Comparison of ENCODE assay signal across 21 mouse cellular contexts in genomic region chr7:84191476-84191875, GRCm38 (mm10). TPM values are rescaled to one million over a fixed set of nuclear protein-coding genes. Genes with fewer than 3 reads are reported as not detected.
DNase-seq lines count a peak whose midpoint lies in the region; TF ChIP-seq lines count a peak whose summit lies in the region.
"Had no signal": no experiment of that assay in that cellular context is flagged by ENCODE, and none has a peak within 500 bp of the region (broad histone marks: within the 10 kb centered on the region; RNA-seq: fewer than 3 reads in every experiment).

No protein-coding gene starts in this region.

- H3K4me1 ChIP-seq in heart, adult 2 months (ENCODE audit: control insufficient read depth, insufficient read depth, low read length) = no peaks in the 10 kb centered on the region
- H3K4me1 ChIP-seq: embryonic facial prominence, embryonic 10.5 days; embryonic facial prominence, embryonic 12.5 days; forebrain, embryonic 10.5 days; forebrain, embryonic 12.5 days had no signal

- H3K9ac ChIP-seq in heart, adult 2 months (ENCODE audit: low read depth, low read length) = no peak overlapping the region
- H3K9ac ChIP-seq: embryonic facial prominence, embryonic 12.5 days; forebrain, embryonic 12.5 days had no signal

- H3K27ac ChIP-seq in heart, adult 2 months = no peak overlapping the region
- H3K27ac ChIP-seq: embryonic facial prominence, embryonic 10.5 days; embryonic facial prominence, embryonic 12.5 days; forebrain, embryonic 10.5 days; forebrain, embryonic 12.5 days had no signal

- no peak for TF ChIP-seq POLR2A in heart, adult 2 months (IDR thresholded peaks at IDR 0.05; ENCODE audit: insufficient read depth, low read depth, low read length)

- WGBS in heart, adult 2 months = 77% methylated on average over 2 of the region's 2 CpGs

- no peak for TF ChIP-seq CTCF in heart, adult 2 months (IDR thresholded peaks at IDR 0.05)

- H3K79me2 ChIP-seq in heart, adult 2 months (replicated peaks; ENCODE audit: control insufficient read depth, insufficient read depth, low read length) = no peaks in the 10 kb centered on the region

- intact Hi-C loops in heart, adult 2 months (cut with DNase I) = no loop called here
- intact Hi-C loops in heart, postnatal 25 days (cut with DNase I) = no loop called here
- intact Hi-C loops in left cerebral cortex, postnatal 36 days (cut with DNase I) = no loop called here

- peak; percentile 57 for DNase-seq in heart, adult 11 months
- DNase-seq in heart, adult 2 months = no peak
- DNase-seq in 3T3-L1 (ENCODE audit: low read depth, low spot score) (peak; percentile 31), NIH3T3 (ENCODE audit: low read depth) (peak; percentile 61)
- peak; percentile 14 for DNase-seq in fibroblast of lung, adult 2 months (ENCODE audit: low read depth)
- DNase-seq in heart, postnatal 25 days (ENCODE audit: low spot score) = no peak
- no peak for DNase-seq in left cerebral cortex, postnatal 36 days (ENCODE audit: low spot score in 2 of 2)
- DNase-seq: adrenal gland, postnatal 10 days; adrenal gland, postnatal 25 days; B cell, adult 2 months; cerebellum, adult 11-12 months; cerebellum, adult 2 months; cerebellum, adult 9-10 months; cerebellum, postnatal 10 days; cerebellum, postnatal 25 days had no signal

- TF ChIP-seq EP300 in heart, adult 2 months (IDR thresholded peaks at IDR 0.05; ENCODE audit: insufficient read depth, low read depth, low read length) = no peak

- no peaks in the 10 kb centered on the region for H3K27me3 ChIP-seq in heart, adult 2 months (ENCODE audit: control insufficient read depth, insufficient read depth, low read length)
- H3K27me3 ChIP-seq: CH12.LX; embryonic facial prominence, embryonic 12.5 days; forebrain, embryonic 12.5 days had no signal

- H3K4me3 ChIP-seq in heart, adult 2 months = no peak overlapping the region
- H3K4me3 ChIP-seq: embryonic facial prominence, embryonic 10.5 days; embryonic facial prominence, embryonic 12.5 days; forebrain, embryonic 10.5 days; forebrain, embryonic 12.5 days had no signal

- no peaks in the 10 kb centered on the region for H3K36me3 ChIP-seq in heart, adult 2 months (ENCODE audit: control insufficient read depth, insufficient read depth, low read length)
- H3K36me3 ChIP-seq: embryonic facial prominence, embryonic 10.5 days; embryonic facial prominence, embryonic 12.5 days; forebrain, embryonic 10.5 days; forebrain, embryonic 12.5 days; G1E had no signal

RNA-seq across cellular contexts. Expression of gene Abhd17c, which starts 39.8 kb away (rescaled TPM):
- 10 to 100 TPM; 32.7 to 34.8 TPM for total RNA-seq in heart, adult 2 months (2021)
- polyA plus RNA-seq in heart, adult 2 months (2012; rRNA removed) = 29.5 and 40.8 TPM in 2 replicates
- 10 to 100 TPM; 32.1 to 32.4 TPM for total RNA-seq in heart, postnatal 25 days (2021)
- total RNA-seq in left cerebral cortex, postnatal 36 days (2021) = 10 to 100 TPM; 36.6 to 39.6 TPM

Comparison
In these comparisons a context has a peak if more than half of its experiments do, and no peak if none do; other contexts are left out.
1. DNase-seq: peak in heart, adult 11 months (single experiment), 3T3-L1 (single experiment), NIH3T3 (single experiment) and fibroblast of lung, adult 2 months (single experiment); none in heart, adult 2 months (0 of 2), heart, postnatal 25 days (single experiment) and left cerebral cortex, postnatal 36 days (0 of 2).